Mouse (Mus musculus) megakaryocyte, embryonic 14.5 days (primary cell): Measurements from ENCODE around the gene Mgst2.

ENCODE experiments used
- FLI1 ChIP-seq: IDR thresholded peaks from 2 replicates; pipeline ENCODE4 v1.6.1; 2012; ENCODE audit warnings: low read length, inconsistent platforms, mixed read lengths
- GATA1 ChIP-seq: IDR thresholded peaks from 3 replicates; pipeline ENCODE4 v1.6.1; 2012; ENCODE audit warnings: mixed read lengths, low read length, inconsistent platforms, borderline replicate concordance

GRCm38 (mm10) chr3:51659415-51659814, 745 bp upstream of the Mgst2 start:
- TF ChIP-seq GATA1 (no peak), FLI1 (no peak)
